Mouse (Mus musculus): ENCODE results near the gene Cypt14. TPM values are rescaled to one million over a fixed set of nuclear protein-coding genes. Genes with fewer than 3 reads are reported as not detected.
"Not testable (repeated sequence)": the region's sequence is repeated elsewhere in the genome, so short reads cannot be mapped to it uniquely, and the experiment has no call there.

The Cypt14 gene
- not detected in 2 replicates for polyA plus RNA-seq (2015; fragmentation: Nextera tagmentation; extraction: Ambion mirVana)

DNA sequence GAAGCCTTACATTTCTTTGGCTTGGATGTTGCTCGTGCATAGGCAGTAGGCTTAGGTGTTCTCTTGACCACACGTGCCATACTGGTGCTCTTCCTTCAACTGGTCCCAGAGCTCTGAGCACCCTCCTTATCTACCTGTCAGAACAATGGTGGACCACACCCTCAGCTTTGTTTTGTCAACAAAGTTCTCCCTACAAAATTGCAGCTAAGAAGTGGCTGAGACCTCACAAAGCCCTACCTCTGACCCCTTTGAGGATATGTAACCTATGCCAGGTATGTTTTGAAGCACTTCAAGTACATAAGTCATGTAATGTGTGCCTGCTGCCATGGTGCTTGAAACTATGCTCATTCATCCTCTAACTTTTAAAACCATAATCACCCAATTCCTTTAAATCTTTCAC, at the start of gene Cypt14:
TSS of gene Cypt14 (minus strand) at position 101 of the 400 bp plus-strand sequence.
- H3K9me3 ChIP-seq; H3K36me3 ChIP-seq; H3K9ac ChIP-seq; H3K4me1 ChIP-seq (replicated peaks); H3K4me3 ChIP-seq; H3K27ac ChIP-seq; H3K4me2 ChIP-seq; H3K27me3 ChIP-seq; ATAC-seq (ENCODE audit: low FRiP score): not testable (repeated sequence)
- 71% methylated on average over 2 of the region's 2 CpGs for WGBS
